Mouse (Mus musculus) ES-E14 (cell line): ENCODE measurements around the gene Anxa8.

Experiments used
- CHD2 ChIP-seq: IDR thresholded peaks from 2 replicates; pipeline ENCODE4 v1.6.1; 2014; ENCODE audit warnings: mild to moderate bottlenecking, low read depth, low read length, inconsistent platforms
- HCFC1 ChIP-seq: IDR thresholded peaks from 2 replicates; pipeline ENCODE4 v1.6.1; 2012; ENCODE audit warnings: low read length, inconsistent platforms, borderline replicate concordance; ENCODE audit not compliant: insufficient read depth

GRCm38 (mm10) chr14:34077222-34077621, 8.6 kb upstream of the Anxa8 start:
- TF ChIP-seq HCFC1 (no peak), CHD2 (no peak)
